In genomic region chr14:86358584-86358983, GRCm38 (mm10) we compare ENCODE assay signal across 29 mouse cellular contexts.
DNase-seq lines count a peak whose midpoint lies in the region; ATAC-seq and TF ChIP-seq lines count a peak whose summit lies in the region.
"Had no signal": no experiment of that assay in that cellular context is flagged by ENCODE, and none has a peak within 500 bp of the region (broad histone marks: within the 10 kb centered on the region; RNA-seq: fewer than 3 reads in every experiment).

No protein-coding gene starts in this region.

- H3K36me3 ChIP-seq in forebrain, embryonic 13.5 days (ENCODE audit: poor library complexity, severe bottlenecking): no peaks in the 10 kb centered on the region
- no peaks in the 10 kb centered on the region for H3K36me3 ChIP-seq in forebrain, embryonic 10.5 days (replicated peaks)
- no peaks in the 10 kb centered on the region for H3K36me3 ChIP-seq in midbrain, embryonic 13.5 days
- H3K36me3 ChIP-seq: embryonic facial prominence, embryonic 12.5 days; forebrain, embryonic 12.5 days; heart, embryonic 13.5 days; kidney, embryonic 15.5 days; liver, embryonic 13.5 days; midbrain, embryonic 12.5 days; neural tube, embryonic 13.5 days had no signal

- H3K4me3 ChIP-seq in forebrain, embryonic 13.5 days: no peak overlapping the region
- no peak overlapping the region for H3K4me3 ChIP-seq in forebrain, embryonic 10.5 days
- no peak overlapping the region for H3K4me3 ChIP-seq in layer of hippocampus, adult 2 months
- no peak overlapping the region for H3K4me3 ChIP-seq in midbrain, embryonic 13.5 days (replicated peaks)
- H3K4me3 ChIP-seq: embryonic facial prominence, embryonic 12.5 days; forebrain, embryonic 12.5 days; heart, embryonic 13.5 days; kidney, embryonic 15.5 days; liver, embryonic 13.5 days; megakaryocyte, embryonic 14.5 days; midbrain, embryonic 12.5 days; neural tube, embryonic 13.5 days had no signal

- peaks cover 15% of the 10 kb centered on the region for H3K4me1 ChIP-seq in forebrain, embryonic 13.5 days
- H3K4me1 ChIP-seq in forebrain, embryonic 10.5 days: peaks cover 10% of the 10 kb centered on the region
- H3K4me1 ChIP-seq in midbrain, embryonic 13.5 days (replicated peaks): peaks cover 9% of the 10 kb centered on the region; the same call in 1 of the 2 replicates
- H3K4me1 ChIP-seq: heart, embryonic 13.5 days; liver, embryonic 13.5 days; megakaryocyte, embryonic 14.5 days had no signal

- TF ChIP-seq CTCF in layer of hippocampus, adult 2 months (conservative IDR thresholded peaks at IDR 0.05): no peak

- no peaks in the 10 kb centered on the region for H3K9me3 ChIP-seq in forebrain, embryonic 13.5 days (replicated peaks)
- H3K9me3 ChIP-seq in forebrain, embryonic 10.5 days: no peaks in the 10 kb centered on the region
- no peaks in the 10 kb centered on the region for H3K9me3 ChIP-seq in midbrain, embryonic 13.5 days
- H3K9me3 ChIP-seq: embryonic facial prominence, embryonic 12.5 days; forebrain, embryonic 12.5 days; heart, embryonic 13.5 days; kidney, embryonic 15.5 days; liver, embryonic 13.5 days; megakaryocyte, embryonic 14.5 days; midbrain, embryonic 12.5 days; neural tube, embryonic 13.5 days had no signal

- peak; percentile 57 for ATAC-seq in forebrain, embryonic 13.5 days
- ATAC-seq in midbrain, embryonic 13.5 days: no peak
- ATAC-seq: intestine, postnatal 0 days; lung, postnatal 0 days; Patski had no signal

- 59% methylated on average over 6 of the region's 6 CpGs for WGBS in forebrain, embryonic 13.5 days
- WGBS in forebrain, embryonic 10.5 days: 83% methylated on average over 6 of the region's 6 CpGs
- 64% methylated on average over 6 of the region's 6 CpGs for WGBS in midbrain, embryonic 13.5 days

- H3K4me2 ChIP-seq in forebrain, embryonic 13.5 days: no peak overlapping the region
- H3K4me2 ChIP-seq in midbrain, embryonic 13.5 days (replicated peaks): no peak overlapping the region
- H3K4me2 ChIP-seq: embryonic facial prominence, embryonic 12.5 days; forebrain, embryonic 12.5 days; heart, embryonic 13.5 days; hindbrain, embryonic 14.5 days; kidney, embryonic 15.5 days; liver, embryonic 13.5 days; midbrain, embryonic 12.5 days; neural tube, embryonic 13.5 days had no signal

- H3K9ac ChIP-seq in forebrain, embryonic 13.5 days: no peak overlapping the region
- no peak overlapping the region for H3K9ac ChIP-seq in midbrain, embryonic 13.5 days (replicated peaks)
- H3K9ac ChIP-seq: embryonic facial prominence, embryonic 12.5 days; forebrain, embryonic 12.5 days; heart, embryonic 13.5 days; hindbrain, embryonic 14.5 days; kidney, embryonic 15.5 days; liver, embryonic 13.5 days; midbrain, embryonic 12.5 days; neural tube, embryonic 13.5 days had no signal

- DNase-seq in cerebellum, adult 9-10 months: peak; percentile 5
- no peak for DNase-seq in cerebellum, adult 11-12 months
- no peak for DNase-seq in forebrain, embryonic 10.5 days (ENCODE audit: extremely low spot score, low spot score)
- DNase-seq in layer of hippocampus, adult 2 months (ENCODE audit: low spot score in 2 of 2): no peak
- no peak for DNase-seq in layer of hippocampus, adult 9-10 months (ENCODE audit: low spot score)
- DNase-seq: adrenal gland, postnatal 25 days; gastrocnemius, postnatal 10 days; heart, postnatal 10 days; kidney, postnatal 25 days; liver, embryonic 13.5 days; lung, adult 18-20 months; lung, postnatal 4 days; right cerebral cortex, postnatal 4 days; thymus, adult 18-20 months; thymus, postnatal 4 days had no signal

- H3K27ac ChIP-seq in forebrain, embryonic 13.5 days: no peak overlapping the region
- no peak overlapping the region for H3K27ac ChIP-seq in forebrain, embryonic 10.5 days
- peak overlapping the region; percentile 68 for H3K27ac ChIP-seq in layer of hippocampus, adult 2 months
- H3K27ac ChIP-seq in midbrain, embryonic 13.5 days: no peak overlapping the region
- H3K27ac ChIP-seq: embryonic facial prominence, embryonic 12.5 days; forebrain, embryonic 12.5 days; heart, embryonic 13.5 days; hindbrain, embryonic 14.5 days; kidney, embryonic 15.5 days; liver, embryonic 13.5 days; midbrain, embryonic 12.5 days; neural tube, embryonic 13.5 days; stomach, postnatal 0 days had no signal

- H3K27me3 ChIP-seq in forebrain, embryonic 13.5 days: no peaks in the 10 kb centered on the region
- H3K27me3 ChIP-seq in forebrain, embryonic 10.5 days (ENCODE audit: poor library complexity, severe bottlenecking): no peaks in the 10 kb centered on the region
- H3K27me3 ChIP-seq in midbrain, embryonic 13.5 days: no peaks in the 10 kb centered on the region
- H3K27me3 ChIP-seq: embryonic facial prominence, embryonic 12.5 days; forebrain, embryonic 12.5 days; heart, embryonic 13.5 days; kidney, embryonic 15.5 days; liver, embryonic 13.5 days; megakaryocyte, embryonic 14.5 days; midbrain, embryonic 12.5 days; neural tube, embryonic 13.5 days had no signal
